Mouse (Mus musculus): ENCODE data around the gene Cdh13.

The Cdh13 gene

GRCm38 (mm10) chr8:119127841-119128240 is 844.3 kb downstream of the Cdh13 start:
- no peak for DNase-seq

GRCm38 (mm10) chr8:119128266-119128665 is 844.7 kb downstream of the Cdh13 start:
- DNase-seq: no peak

- no peak for DNase-seq
These were observed 873.0 kb downstream of the Cdh13 start for GRCm38 (mm10) chr8:119156454-119156921.

- peak; percentile 74 for DNase-seq
These were observed 875.1 kb downstream of the Cdh13 start for GRCm38 (mm10) chr8:119158628-119159027.

- no peak for DNase-seq
These were observed 876.3 kb downstream of the Cdh13 start for GRCm38 (mm10) chr8:119159794-119160193.

- no peak for DNase-seq
These were observed 880.5 kb downstream of the Cdh13 start for GRCm38 (mm10) chr8:119164076-119164475.

- DNase-seq: no peak
These were observed 893.8 kb downstream of the Cdh13 start for GRCm38 (mm10) chr8:119177226-119177935.

- no peak for DNase-seq
These were observed 897.1 kb downstream of the Cdh13 start for GRCm38 (mm10) chr8:119180626-119181025.

GRCm38 (mm10) chr8:119195695-119196094 is 912.2 kb downstream of the Cdh13 start:
- peak; percentile 19 for DNase-seq

- peak; percentile 27 for DNase-seq
These were observed 913.1 kb downstream of the Cdh13 start for GRCm38 (mm10) chr8:119196486-119197150.

GRCm38 (mm10) chr8:119208567-119208966 is 925.0 kb downstream of the Cdh13 start:
- DNase-seq: no peak

GRCm38 (mm10) chr8:119224547-119224946 is 941.0 kb downstream of the Cdh13 start:
- no peak for DNase-seq

- DNase-seq: no peak
These were observed 961.6 kb downstream of the Cdh13 start for GRCm38 (mm10) chr8:119245181-119245580.

GRCm38 (mm10) chr8:119245641-119246040 is 962.1 kb downstream of the Cdh13 start:
- peak; percentile 26 for DNase-seq

GRCm38 (mm10) chr8:119254358-119254757 is 970.8 kb downstream of the Cdh13 start:
- no peak for DNase-seq

GRCm38 (mm10) chr8:119258642-119259041 is 975.1 kb downstream of the Cdh13 start:
- no peak for DNase-seq

- DNase-seq: peak; percentile 50
These were observed 980.2 kb downstream of the Cdh13 start for GRCm38 (mm10) chr8:119263750-119264149.

- DNase-seq: no peak
These were observed 982.8 kb downstream of the Cdh13 start for GRCm38 (mm10) chr8:119266304-119266703.

GRCm38 (mm10) chr8:119269576-119269975 is 986.0 kb downstream of the Cdh13 start:
- DNase-seq: no peak

- DNase-seq: no peak
These were observed 986.8 kb downstream of the Cdh13 start for GRCm38 (mm10) chr8:119270371-119270770.

- DNase-seq: peak; percentile 40
These were observed 989.4 kb downstream of the Cdh13 start for GRCm38 (mm10) chr8:119272891-119273290.

- no peak for DNase-seq
These were observed 991.9 kb downstream of the Cdh13 start for GRCm38 (mm10) chr8:119275442-119275841.

- no peak for DNase-seq
These were observed 993.5 kb downstream of the Cdh13 start for GRCm38 (mm10) chr8:119277047-119277451.

- peak; percentile 28 for DNase-seq
These were observed 998.2 kb downstream of the Cdh13 start for GRCm38 (mm10) chr8:119281761-119282160.
